Mouse (Mus musculus) limb, embryonic 13.5 days (tissue): ENCODE results near the gene Tpo. TPM values are rescaled to one million over a fixed set of nuclear protein-coding genes. Genes with fewer than 3 reads are reported as not detected.

Source experiments
- ATAC-seq: fragments of 200-750 bp; cut with Nextera tagmentation; 2 replicates; pipeline ENCODE4 v1.8.0; 2017; ENCODE audit warnings: low read depth, moderate number of reproducible peaks, moderate TSS enrichment; ENCODE audit not compliant: low FRiP score
- H3K27ac ChIP-seq: fragments of 300-500 bp; sonication (generic); 2 replicates; pipeline ENCODE4 v1.5.1; 2015; ENCODE audit warnings: inconsistent platforms, mild to moderate bottlenecking, moderate library complexity
- H3K27me3 ChIP-seq: fragments of 300-500 bp; sonication (generic); 2 replicates; pipeline ENCODE4 v1.6.1; 2015; ENCODE audit warnings: mild to moderate bottlenecking, inconsistent platforms
- H3K36me3 ChIP-seq: fragments of 300-500 bp; sonication (generic); 2 replicates; pipeline ENCODE4 v1.6.1; 2015; ENCODE audit warnings: inconsistent platforms, mild to moderate bottlenecking, moderate library complexity
- H3K4me1 ChIP-seq: fragments of 300-500 bp; sonication (generic); 2 replicates; pipeline ENCODE4 v1.6.1; 2015; ENCODE audit warnings: inconsistent platforms
- H3K4me2 ChIP-seq: fragments of 300-500 bp; sonication (generic); replicated peaks from 2 replicates; pipeline ENCODE4 v1.6.1; 2015; ENCODE audit warnings: inconsistent platforms, mild to moderate bottlenecking, moderate library complexity
- H3K4me3 ChIP-seq: fragments of 300-500 bp; sonication (generic); 2 replicates; pipeline ENCODE4 v1.5.1; 2015; ENCODE audit warnings: moderate library complexity, mild to moderate bottlenecking, inconsistent platforms
- H3K9ac ChIP-seq: fragments of 300-500 bp; sonication (generic); 2 replicates; pipeline ENCODE4 v1.6.1; 2015; ENCODE audit warnings: mild to moderate bottlenecking, inconsistent platforms
- H3K9me3 ChIP-seq: fragments of 300-500 bp; sonication (generic); 2 replicates; pipeline ENCODE4 v1.6.1; 2016; ENCODE audit warnings: inconsistent platforms
- WGBS: fragments of 180-500 bp; shearing (Covaris S2); methylation state at CpG from one replicate; pipeline ENCODE4 v1.1.7; 2015; 5-methylcytosine and 5-hydroxymethylcytosine counted together
- polyA plus RNA-seq: library from polyadenylated mRNA; unstranded; fragments of >200 nt; fragmentation: Nextera tagmentation; extraction: Ambion mirVana; gene quantifications from 2 replicates; pipeline ENCODE4 v1.2.1, GENCODE M21; 2015

Tpo gene
- polyA plus RNA-seq, 1 experiment from 2014 or later = not detected

GRCm38 (mm10) chr12:30129411-30129716, 3.1 kb downstream of the Tpo start:
- Histone ChIP-seq H3K4me2 (no peak overlapping the region), H3K36me3 (no peaks in the 10 kb centered on the region), H3K27ac (no peak overlapping the region), H3K27me3 (no peaks in the 10 kb centered on the region), H3K4me3 (no peak overlapping the region), H3K9me3 (no peaks in the 10 kb centered on the region), H3K9ac (no peak overlapping the region), H3K4me1 (no peaks in the 10 kb centered on the region)
- 61% methylated on average over 6 of the region's 6 CpGs for WGBS
- ATAC-seq = no peak

- Histone ChIP-seq H3K4me1 (no peaks in the 10 kb centered on the region), H3K4me2 (no peak overlapping the region), H3K27ac (no peak overlapping the region), H3K27me3 (no peaks in the 10 kb centered on the region), H3K4me3 (no peak overlapping the region), H3K36me3 (no peaks in the 10 kb centered on the region), H3K9me3 (no peaks in the 10 kb centered on the region), H3K9ac (no peak overlapping the region)
- 62% methylated on average over 7 of the region's 7 CpGs for WGBS
- ATAC-seq = peak; percentile 24; the same call in 1 of the 2 replicates
These were observed 3.6 kb downstream of the Tpo start for GRCm38 (mm10) chr12:30128561-30129410.

- no peaks in the 10 kb centered on the region for H3K36me3 ChIP-seq
- ATAC-seq = no peak
- H3K9me3 ChIP-seq = no peaks in the 10 kb centered on the region
- no peak overlapping the region for H3K9ac ChIP-seq
- H3K27me3 ChIP-seq = no peaks in the 10 kb centered on the region
- WGBS = 75% methylated on average over 7 of the region's 7 CpGs
- H3K4me3 ChIP-seq = no peak overlapping the region
- no peaks in the 10 kb centered on the region for H3K4me1 ChIP-seq
- H3K4me2 ChIP-seq = no peak overlapping the region
- no peak overlapping the region for H3K27ac ChIP-seq
These were observed 10.1 kb downstream of the Tpo start for GRCm38 (mm10) chr12:30122347-30122746.

GRCm38 (mm10) chr12:30112271-30112670, 20.2 kb downstream of the Tpo start:
- no peak for ATAC-seq
- no peaks in the 10 kb centered on the region for H3K27me3 ChIP-seq
- H3K9me3 ChIP-seq = no peaks in the 10 kb centered on the region
- no peaks in the 10 kb centered on the region for H3K36me3 ChIP-seq
- no peak overlapping the region for H3K9ac ChIP-seq
- 0 out of 2 replicates have a peak, but pooled peaks cover 3% of the 10 kb centered on the region for H3K4me1 ChIP-seq
- H3K4me2 ChIP-seq = no peak overlapping the region
- H3K27ac ChIP-seq = no peak overlapping the region
- 96% methylated on average over 2 of the region's 2 CpGs for WGBS
- H3K4me3 ChIP-seq = no peak overlapping the region

GRCm38 (mm10) chr12:30109646-30110605, 22.5 kb downstream of the Tpo start:
- H3K27ac ChIP-seq = no peak overlapping the region
- 67% methylated on average over 14 of the region's 14 CpGs for WGBS
- no peak for ATAC-seq

GRCm38 (mm10) chr12:30102891-30103565, 29.4 kb downstream of the Tpo start:
- Histone ChIP-seq H3K4me3 (no peak overlapping the region), H3K9me3 (no peaks in the 10 kb centered on the region), H3K9ac (no peak overlapping the region), H3K36me3 (no peaks in the 10 kb centered on the region), H3K27me3 (peaks cover 10% of the 10 kb centered on the region; the same call in 1 of the 2 replicates), H3K27ac (no peak overlapping the region), H3K4me2 (peak overlapping the region; percentile 44), H3K4me1 (0 out of 2 replicates have a peak, but pooled peaks cover 2% of the 10 kb centered on the region)
- WGBS = 39% methylated on average over 29 of the region's 29 CpGs
- ATAC-seq = no peak

More at GRCm38 (mm10) chr12:30109646-30110605, 22.5 kb downstream of the Tpo start:
- H3K9ac ChIP-seq = no peak overlapping the region
- H3K4me1 ChIP-seq = 0 out of 2 replicates have a peak, but pooled peaks cover 3% of the 10 kb centered on the region
- no peaks in the 10 kb centered on the region for H3K9me3 ChIP-seq
- H3K36me3 ChIP-seq = no peaks in the 10 kb centered on the region
- no peak overlapping the region for H3K4me3 ChIP-seq
- no peaks in the 10 kb centered on the region for H3K27me3 ChIP-seq
- H3K4me2 ChIP-seq = no peak overlapping the region

GRCm38 (mm10) chr12:30092081-30092480, 40.3 kb downstream of the Tpo start:
- Histone ChIP-seq H3K9me3 (no peaks in the 10 kb centered on the region), H3K36me3 (no peaks in the 10 kb centered on the region), H3K27ac (no peak overlapping the region), H3K9ac (no peak overlapping the region), H3K4me1 (no peaks in the 10 kb centered on the region), H3K4me3 (no peak overlapping the region), H3K27me3 (no peaks in the 10 kb centered on the region), H3K4me2 (no peak overlapping the region)
- WGBS = 88% methylated on average over 5 of the region's 5 CpGs
- ATAC-seq = no peak

- H3K27ac ChIP-seq = no peak overlapping the region
- no peaks in the 10 kb centered on the region for H3K4me1 ChIP-seq
- H3K4me2 ChIP-seq = no peak overlapping the region
- no peak overlapping the region for H3K4me3 ChIP-seq
- H3K36me3 ChIP-seq = no peaks in the 10 kb centered on the region
- WGBS = 72% methylated on average over 3 of the region's 3 CpGs
- H3K9ac ChIP-seq = no peak overlapping the region
- ATAC-seq = no peak
- H3K9me3 ChIP-seq = no peaks in the 10 kb centered on the region
- H3K27me3 ChIP-seq = no peaks in the 10 kb centered on the region
These were observed 48.5 kb downstream of the Tpo start for GRCm38 (mm10) chr12:30083971-30084370.

GRCm38 (mm10) chr12:30077056-30077455, 55.4 kb downstream of the Tpo start:
- 91% methylated on average over 11 of the region's 11 CpGs for WGBS
- H3K9ac ChIP-seq = no peak overlapping the region
- no peak for ATAC-seq
- H3K4me2 ChIP-seq = no peak overlapping the region
- no peak overlapping the region for H3K4me3 ChIP-seq
- H3K4me1 ChIP-seq = no peaks in the 10 kb centered on the region
- H3K27ac ChIP-seq = no peak overlapping the region
- no peaks in the 10 kb centered on the region for H3K36me3 ChIP-seq
- no peaks in the 10 kb centered on the region for H3K9me3 ChIP-seq
- no peaks in the 10 kb centered on the region for H3K27me3 ChIP-seq

GRCm38 (mm10) chr12:30076316-30076715, 56.1 kb downstream of the Tpo start:
- Histone ChIP-seq H3K27ac (no peak overlapping the region), H3K4me1 (no peaks in the 10 kb centered on the region), H3K4me2 (no peak overlapping the region), H3K9ac (no peak overlapping the region), H3K9me3 (no peaks in the 10 kb centered on the region), H3K4me3 (no peak overlapping the region), H3K27me3 (no peaks in the 10 kb centered on the region), H3K36me3 (no peaks in the 10 kb centered on the region)
- WGBS = 62% methylated on average over 2 of the region's 2 CpGs
- no peak for ATAC-seq

- Histone ChIP-seq H3K4me2 (no peak overlapping the region), H3K36me3 (no peaks in the 10 kb centered on the region), H3K4me1 (no peaks in the 10 kb centered on the region), H3K9me3 (no peaks in the 10 kb centered on the region), H3K9ac (no peak overlapping the region), H3K27me3 (0 out of 2 replicates have a peak, but pooled peaks cover 2% of the 10 kb centered on the region), H3K4me3 (no peak overlapping the region), H3K27ac (no peak overlapping the region)
- WGBS = 29% methylated on average over 2 of the region's 2 CpGs
- no peak for ATAC-seq
These were observed 63.1 kb downstream of the Tpo start for GRCm38 (mm10) chr12:30069321-30069720.

- 72% methylated on average over 2 of the region's 2 CpGs for WGBS
- no peak for ATAC-seq
- H3K4me1 ChIP-seq = no peaks in the 10 kb centered on the region
- no peak overlapping the region for H3K4me2 ChIP-seq
- H3K36me3 ChIP-seq = no peaks in the 10 kb centered on the region
- 0 out of 2 replicates have a peak, but pooled peaks cover 2% of the 10 kb centered on the region for H3K27me3 ChIP-seq
- H3K4me3 ChIP-seq = no peak overlapping the region
- H3K27ac ChIP-seq = no peak overlapping the region
- H3K9me3 ChIP-seq = no peaks in the 10 kb centered on the region
- no peak overlapping the region for H3K9ac ChIP-seq
These were observed 64.6 kb downstream of the Tpo start for GRCm38 (mm10) chr12:30067806-30068205.
